Mouse (Mus musculus): ENCODE measurements around the gene Mars.

- TF ChIP-seq CHD1 (IDR thresholded peaks at IDR 0.05; ENCODE audit: low read depth, low read length) (no peak), ZC3H11A (IDR thresholded peaks at IDR 0.05; ENCODE audit: low read depth, low read length) (no peak), JUND (IDR thresholded peaks at IDR 0.05; ENCODE audit: low read depth, low read length) (no peak), CTCF (IDR thresholded peaks at IDR 0.05 in 2 of 3, conservative IDR thresholded peaks at IDR 0.05 in 1 of 3; ENCODE audit: control insufficient read depth in 1 of 3, insufficient read depth in 1 of 3, low read depth in 2 of 3, low read length in 3 of 3, poor library complexity in 1 of 3, severe bottlenecking in 1 of 3) (no peak)
Observed at GRCm38 (mm10) chr10:127297015-127297871, 14.3 kb downstream of the Mars start.
